Mouse (Mus musculus) midbrain, postnatal 0 days (tissue): ENCODE data around the gene Tmem120a. TPM values are rescaled to one million over a fixed set of nuclear protein-coding genes. Genes with fewer than 3 reads are reported as not detected.

ENCODE experiments used
- ATAC-seq: fragments of 200-750 bp; cut with Nextera tagmentation; 2 replicates; pipeline ENCODE4 v1.8.0; 2017; ENCODE audit warnings: moderate number of reproducible peaks, mild to moderate bottlenecking, moderate TSS enrichment, moderate library complexity; ENCODE audit not compliant: low FRiP score
- DNase-seq: peaks from one replicate; pipeline ENCODE4 v3.0.0-alpha.2; 2015; ENCODE audit warnings: low spot score
- H3K27ac ChIP-seq: fragments of 300-500 bp; sonication (generic); 2 replicates; pipeline ENCODE4 v1.5.1; 2014; ENCODE audit warnings: low read depth, mild to moderate bottlenecking, low read length, mixed read lengths
- H3K27me3 ChIP-seq: fragments of 300-500 bp; sonication (generic); 2 replicates; pipeline ENCODE4 v1.6.1; 2014; ENCODE audit warnings: low read length, control low read depth, mixed read lengths; ENCODE audit not compliant: insufficient read depth
- H3K36me3 ChIP-seq: fragments of 300-500 bp; sonication (generic); 2 replicates; pipeline ENCODE4 v1.6.1; 2014; ENCODE audit warnings: low read length, control low read depth, mixed read lengths; ENCODE audit not compliant: insufficient read depth
- H3K4me1 ChIP-seq: fragments of 300-500 bp; sonication (generic); 2 replicates; pipeline ENCODE4 v1.6.1; 2014; ENCODE audit warnings: mild to moderate bottlenecking, control low read depth, antibody characterized with exemption, low read length, mixed read lengths; ENCODE audit not compliant: insufficient read depth
- H3K4me2 ChIP-seq: fragments of 300-500 bp; sonication (generic); 2 replicates; pipeline ENCODE4 v1.6.1; 2014; ENCODE audit warnings: low read depth, mild to moderate bottlenecking, low read length, mixed read lengths; ENCODE audit not compliant: poor library complexity, severe bottlenecking
- H3K4me3 ChIP-seq: fragments of 300-500 bp; sonication (generic); 2 replicates; pipeline ENCODE4 v1.5.1; 2014; ENCODE audit warnings: low read depth, mild to moderate bottlenecking, low read length, moderate library complexity
- H3K9ac ChIP-seq: fragments of 300-500 bp; sonication (generic); replicated peaks from 2 replicates; pipeline ENCODE4 v1.6.1; 2014; ENCODE audit warnings: mild to moderate bottlenecking, low read length, moderate library complexity, mixed read lengths; ENCODE audit not compliant: poor library complexity, severe bottlenecking
- H3K9me3 ChIP-seq: fragments of 300-500 bp; sonication (generic); 2 replicates; pipeline ENCODE4 v1.6.1; 2016; ENCODE audit warnings: low read length, control low read depth
- CTCF ChIP-seq: IDR thresholded peaks from 2 replicates; pipeline ENCODE4 v1.5.1; 2016; ENCODE audit warnings: antibody characterized with exemption, mild to moderate bottlenecking
- WGBS: fragments of 180-500 bp; shearing (Covaris S2); extraction: QIAGEN DNeasy Blood & Tissue Kit; methylation state at CpG from one replicate; pipeline ENCODE4 v1.1.7; 2014; 5-methylcytosine and 5-hydroxymethylcytosine counted together
- polyA plus RNA-seq: library from polyadenylated mRNA; unstranded; fragments of >200 nt; fragmentation: Nextera tagmentation; extraction: Ambion mirVana; gene quantifications from 2 replicates; pipeline ENCODE4 v1.2.1, GENCODE M21; 2015
- total RNA-seq: library from RNA; depleted of rRNA; stranded (reverse); fragments of >200 nt; gene quantifications from 2 replicates; pipeline ENCODE4 v1.2.3, GENCODE M21; 2014

The Tmem120a gene
- total and polyA plus RNA-seq, 2 experiments from 2014 or later: 67.3 to 99.2 TPM

GRCm38 (mm10) chr5:135719586-135720120 is 24.6 kb downstream of the Tmem120a start:
- H3K4me1 ChIP-seq: peaks cover 4% of the 10 kb centered on the region
- H3K36me3 ChIP-seq: peaks cover 23% of the 10 kb centered on the region
- ATAC-seq (no peak), DNase-seq (no peak)
- H3K9me3 ChIP-seq: no peaks in the 10 kb centered on the region
- TF ChIP-seq CTCF: no peak
- no peak overlapping the region for H3K4me3 ChIP-seq
- H3K4me2 ChIP-seq: no peak overlapping the region
- no peaks in the 10 kb centered on the region for H3K27me3 ChIP-seq
- 82% methylated on average over 10 of the region's 10 CpGs for WGBS
- no peak overlapping the region for H3K9ac ChIP-seq
- H3K27ac ChIP-seq: no peak overlapping the region

GRCm38 (mm10) chr5:135715624-135716023 is 28.6 kb downstream of the Tmem120a start:
- H3K27ac ChIP-seq: no peak overlapping the region
- no peaks in the 10 kb centered on the region for H3K9me3 ChIP-seq
- peak; percentile 60 for TF ChIP-seq CTCF
- WGBS: 47% methylated on average over 10 of the region's 10 CpGs
- no peak overlapping the region for H3K4me3 ChIP-seq
- H3K4me2 ChIP-seq: no peak overlapping the region
- no peaks in the 10 kb centered on the region for H3K27me3 ChIP-seq
- H3K4me1 ChIP-seq: peaks cover 4% of the 10 kb centered on the region; the same call in 1 of the 2 replicates
- ATAC-seq (no peak), DNase-seq (no peak)
- H3K36me3 ChIP-seq: peaks cover 23% of the 10 kb centered on the region
- no peak overlapping the region for H3K9ac ChIP-seq

DNA sequence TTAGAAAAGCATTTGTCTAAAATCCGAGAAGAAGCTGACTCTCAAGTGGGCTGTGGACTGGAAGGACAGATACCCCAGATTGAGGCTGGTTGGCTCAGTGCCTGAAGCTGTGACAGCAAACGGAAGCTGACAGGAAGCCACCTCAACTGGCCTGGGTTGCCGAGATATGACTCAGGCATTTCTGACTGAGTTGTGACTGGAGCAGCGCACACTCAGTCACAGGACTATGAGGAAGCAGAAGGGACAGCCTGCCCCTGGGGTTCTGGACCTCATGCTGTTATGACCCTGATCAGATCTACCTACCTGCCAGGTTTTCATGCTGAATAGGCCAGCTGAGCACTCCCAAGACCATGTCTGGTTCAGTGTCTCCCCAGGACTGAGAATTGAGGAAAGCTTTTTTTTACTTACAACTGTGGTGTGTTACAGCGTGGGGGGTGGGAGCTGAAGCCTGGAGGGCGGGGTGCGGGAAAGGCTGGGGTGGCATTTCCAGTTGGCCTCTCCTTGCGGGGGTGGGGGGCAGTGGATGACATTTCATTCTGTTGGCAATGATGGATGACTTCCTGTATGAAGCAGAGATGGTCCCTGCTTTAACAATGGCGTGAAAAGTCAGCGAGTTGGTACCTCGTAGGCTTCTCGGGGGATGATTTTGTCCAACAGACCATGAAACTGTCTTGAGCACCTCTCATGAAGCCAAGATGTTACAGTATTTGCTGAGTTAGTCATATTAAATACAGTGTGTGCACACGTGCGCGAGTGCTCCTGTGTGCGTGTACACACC is 30.6 kb downstream of the Tmem120a start:
- WGBS: 79% methylated on average over 16 of the region's 16 CpGs
- Histone ChIP-seq H3K4me1 (peaks cover 4% of the 10 kb centered on the region; the same call in 1 of the 2 replicates), H3K36me3 (peaks cover 19% of the 10 kb centered on the region), H3K9ac (no peak overlapping the region), H3K4me2 (0 out of 2 replicates have a peak overlapping the region, but pooled peaks have one; percentile 4), H3K9me3 (no peaks in the 10 kb centered on the region), H3K27ac (peak overlapping the region; percentile 18; the same call in 1 of the 2 replicates), H3K27me3 (no peaks in the 10 kb centered on the region), H3K4me3 (no peak overlapping the region)
- TF ChIP-seq CTCF: no peak
- peak; percentile 50 for DNase-seq
- ATAC-seq: no peak

GRCm38 (mm10) chr5:135712803-135713202 is 31.4 kb downstream of the Tmem120a start:
- no peak overlapping the region for H3K9ac ChIP-seq
- no peaks in the 10 kb centered on the region for H3K27me3 ChIP-seq
- H3K9me3 ChIP-seq: no peaks in the 10 kb centered on the region
- no peak for TF ChIP-seq CTCF
- peaks cover 19% of the 10 kb centered on the region for H3K36me3 ChIP-seq
- H3K4me2 ChIP-seq: no peak overlapping the region
- H3K27ac ChIP-seq: no peak overlapping the region
- 78% methylated on average over 4 of the region's 4 CpGs for WGBS
- no peak for DNase-seq
- H3K4me1 ChIP-seq: peaks cover 4% of the 10 kb centered on the region; the same call in 1 of the 2 replicates
- ATAC-seq: no peak
- H3K4me3 ChIP-seq: no peak overlapping the region

DNA sequence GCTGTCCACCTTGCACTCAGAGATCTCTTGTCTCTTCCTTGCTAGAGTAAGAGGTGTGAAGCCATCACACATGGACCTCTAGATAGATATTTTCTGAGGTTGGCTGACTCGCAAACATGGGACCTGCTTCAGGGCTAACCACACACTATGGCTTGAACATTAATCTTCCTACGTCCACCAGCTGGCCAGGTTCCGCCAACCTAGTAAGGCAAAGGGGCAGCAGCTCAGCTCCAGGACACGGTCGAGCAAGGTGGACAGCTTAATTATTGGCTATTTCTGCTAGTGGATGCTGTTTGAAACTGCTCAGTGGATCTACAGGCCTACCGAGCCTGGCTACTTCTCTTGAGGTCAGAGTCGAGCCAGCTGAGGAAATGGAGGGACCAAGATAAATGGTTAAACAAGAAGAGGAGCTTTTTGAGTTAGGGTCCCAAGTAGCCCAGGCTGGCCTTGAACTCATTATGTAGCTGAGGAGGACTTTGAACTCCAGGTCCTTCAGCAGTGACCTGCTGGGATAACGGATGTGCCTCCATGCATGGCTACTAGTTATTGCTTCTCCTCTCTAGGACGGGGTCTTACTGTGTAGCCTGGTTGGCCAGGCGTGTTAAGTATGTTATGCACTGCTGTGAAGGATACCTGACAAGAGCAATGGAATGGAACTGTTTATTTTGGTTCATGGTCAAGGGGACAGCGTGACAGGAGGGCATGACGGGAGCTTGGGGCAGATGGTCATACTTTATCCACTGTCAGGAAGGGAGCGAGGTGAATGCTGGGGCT is 32.5 kb downstream of the Tmem120a start:
- ATAC-seq (no peak), DNase-seq (no peak)
- Histone ChIP-seq H3K9ac (no peak overlapping the region), H3K9me3 (no peaks in the 10 kb centered on the region), H3K4me2 (no peak overlapping the region), H3K27ac (no peak overlapping the region), H3K36me3 (peaks cover 19% of the 10 kb centered on the region), H3K4me1 (peaks cover 4% of the 10 kb centered on the region; the same call in 1 of the 2 replicates), H3K27me3 (no peaks in the 10 kb centered on the region), H3K4me3 (no peak overlapping the region)
- no peak for TF ChIP-seq CTCF
- WGBS: 94% methylated on average over 13 of the region's 13 CpGs
